Mouse (Mus musculus): ENCODE data around the gene Nrip3. TPM values are rescaled to one million over a fixed set of nuclear protein-coding genes. Genes with fewer than 3 reads are reported as not detected.

Nrip3 gene
- total and polyA plus RNA-seq, 3 experiments, result 0.04 TPM; not detected in 2

DNA sequence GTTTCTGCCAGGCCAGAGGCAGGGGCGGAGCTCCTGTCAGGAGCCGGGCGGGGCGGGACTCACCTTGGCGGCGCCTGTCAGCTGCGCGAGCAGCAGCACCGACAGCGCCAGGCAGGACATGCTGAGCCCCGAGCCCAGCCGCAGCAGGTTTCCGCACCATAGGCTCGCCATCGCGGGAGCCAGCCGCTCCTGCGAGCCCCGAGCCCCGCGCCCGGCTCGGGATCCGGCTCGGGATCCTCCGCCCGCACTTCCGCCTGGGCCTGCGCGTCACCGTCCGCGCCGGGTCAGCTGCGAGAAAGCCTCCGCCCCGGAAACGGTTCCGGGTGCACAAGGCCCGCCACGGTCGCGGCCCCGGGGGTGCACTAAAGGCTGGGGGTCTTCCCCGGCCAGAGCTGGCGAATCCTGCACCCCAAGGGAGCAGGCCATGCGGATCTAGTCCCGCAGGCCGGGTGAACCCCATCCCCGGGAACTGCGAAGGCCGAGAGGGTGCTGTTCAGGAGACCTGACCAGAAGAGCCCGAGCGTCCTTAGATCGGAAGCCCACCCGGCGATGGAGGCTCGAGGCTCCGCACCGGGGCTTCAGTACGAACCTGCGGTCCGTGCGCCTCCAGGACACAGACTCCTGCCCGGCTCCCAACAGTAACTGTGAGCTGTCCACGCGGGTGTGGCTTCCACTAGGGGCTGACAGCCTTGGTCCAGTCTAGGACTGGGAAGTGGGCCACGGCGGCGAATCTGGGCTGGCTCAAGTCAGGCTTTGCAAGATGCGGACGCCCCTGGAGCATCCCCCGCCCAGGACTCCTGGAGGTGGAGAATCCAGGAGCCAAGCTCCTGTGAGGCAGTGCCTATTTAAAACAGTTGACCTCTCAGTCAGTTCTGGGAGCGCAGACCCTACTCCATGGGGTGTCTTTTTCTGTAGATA lies 29.6 kb downstream of the Nrip3 start, which contains the start of gene Tmem9b (continued):
- TF ChIP-seq USF1 (IDR thresholded peaks at IDR 0.05; ENCODE audit: low read depth, low read length) (no peak; the same call in 1 of the 2 replicates), NELFE (IDR thresholded peaks at IDR 0.05; ENCODE audit: low read depth, low read length) (peak; percentile 74), ETS1 (conservative IDR thresholded peaks at IDR 0.05; ENCODE audit: low read depth, low read length) (no peak), JUND (conservative IDR thresholded peaks at IDR 0.05; ENCODE audit: low read depth, low read length) (no peak), E2F4 (IDR thresholded peaks at IDR 0.05; ENCODE audit: insufficient replicate concordance, low read depth, low read length) (no peak), CTCF (conservative IDR thresholded peaks at IDR 0.05 in 1 of 2, IDR thresholded peaks at IDR 0.05 in 1 of 2; ENCODE audit: low read depth in 2 of 2, low read length in 2 of 2) (no peak), MAFK (IDR thresholded peaks at IDR 0.05; ENCODE audit: insufficient replicate concordance, low read length) (no peak), MYC (IDR thresholded peaks at IDR 0.05; ENCODE audit: low read depth, low read length) (no peak), RCOR1 (conservative IDR thresholded peaks at IDR 0.05; ENCODE audit: low read depth, low read length) (no peak)

DNA sequence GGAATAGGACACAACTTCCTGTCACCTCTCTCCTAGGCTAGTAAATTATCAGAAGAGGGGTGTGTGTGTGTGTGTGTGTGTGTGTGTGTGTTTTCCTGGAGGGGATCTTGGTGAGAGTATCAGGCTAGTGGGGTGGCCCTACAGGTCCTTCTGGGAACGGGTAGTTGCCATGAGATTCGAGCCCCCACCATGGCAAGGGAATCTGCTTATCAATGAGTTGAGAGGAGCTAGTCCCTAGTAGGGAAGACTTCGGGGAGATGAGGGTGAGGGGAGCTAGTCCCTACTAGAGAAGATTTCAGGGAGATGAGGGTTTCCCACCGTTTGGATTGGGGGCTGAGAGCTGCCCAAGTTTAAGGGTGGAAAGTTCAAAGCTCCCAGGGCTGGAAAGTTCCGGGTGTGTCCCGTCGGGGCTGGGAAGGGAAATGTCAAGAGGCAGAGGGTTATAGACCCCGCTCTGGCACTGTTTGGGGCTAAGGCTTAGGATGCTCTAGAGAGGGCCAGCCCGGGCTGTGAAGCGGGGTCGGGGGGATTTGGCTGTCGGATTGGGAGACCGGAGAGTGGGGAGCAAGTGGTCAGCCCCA lies 30.3 kb downstream of the Nrip3 start:
- peaks cover 2 to 18% of the 10 kb centered on the region in 2 experiments; a peak in 3 of 4 replicates for H3K4me1 ChIP-seq (ENCODE audit: control insufficient read depth in 1 of 2, insufficient read depth in 2 of 2)
- H3K9ac ChIP-seq (ENCODE audit: insufficient read depth, low read depth), result peak overlapping the region; percentile 92
- peak overlapping the region; percentile 87 to 96 (median 91) for H3K4me3 ChIP-seq (replicated peaks in 1 of 3; ENCODE audit: low read depth in 2 of 3, low read length in 2 of 3, poor library complexity in 1 of 3)
- no peak for TF ChIP-seq ELF1 (IDR thresholded peaks at IDR 0.05; ENCODE audit: low read depth, low read length)
- TF ChIP-seq ZNF384 (IDR thresholded peaks at IDR 0.05; ENCODE audit: low read depth, low read length), result no peak
- 0 out of 2 replicates have a peak, but pooled peaks have one; percentile 3 for TF ChIP-seq IRF4 (IDR thresholded peaks at IDR 0.05; ENCODE audit: low read depth, low read length)
- no peak for TF ChIP-seq NRF1 (IDR thresholded peaks at IDR 0.05; ENCODE audit: low read depth, low read length)
- peaks cover 0 to 21% of the 10 kb centered on the region in 2 experiments for H3K36me3 ChIP-seq (replicated peaks in 1 of 2; ENCODE audit: control insufficient read depth in 1 of 2, insufficient read depth in 1 of 2, low read length in 1 of 2)
- H3K27ac ChIP-seq (ENCODE audit: insufficient read depth, low read depth), result no peak overlapping the region
- H3K9me3 ChIP-seq (replicated peaks; ENCODE audit: low read length), result no peaks in the 10 kb centered on the region
- H3K27me3 ChIP-seq (replicated peaks), result no peaks in the 10 kb centered on the region
- no peak for DNase-seq (ENCODE audit: extremely low read depth)
- H3K79me2 ChIP-seq (replicated peaks; ENCODE audit: control insufficient read depth, extremely low read depth, insufficient read depth, poor library complexity, severe bottlenecking), result no peaks in the 10 kb centered on the region
- dilution Hi-C loops (cut with MboI; ENCODE audit: extremely low pct_ligation_motif_present, extremely low pct_unique_long_range_greater_than_20kb, low sequenced_read_pairs), result no loop called here
- peak overlapping the region; percentile 37 for H3K4me2 ChIP-seq (ENCODE audit: insufficient read depth, low read depth, poor library complexity, severe bottlenecking)
- in situ Hi-C loops (cut with MboI; ENCODE audit: low pct_ligation_motif_present, low pct_unique_long_range_greater_than_20kb, low sequenced_read_pairs), result no loop called here

DNA sequence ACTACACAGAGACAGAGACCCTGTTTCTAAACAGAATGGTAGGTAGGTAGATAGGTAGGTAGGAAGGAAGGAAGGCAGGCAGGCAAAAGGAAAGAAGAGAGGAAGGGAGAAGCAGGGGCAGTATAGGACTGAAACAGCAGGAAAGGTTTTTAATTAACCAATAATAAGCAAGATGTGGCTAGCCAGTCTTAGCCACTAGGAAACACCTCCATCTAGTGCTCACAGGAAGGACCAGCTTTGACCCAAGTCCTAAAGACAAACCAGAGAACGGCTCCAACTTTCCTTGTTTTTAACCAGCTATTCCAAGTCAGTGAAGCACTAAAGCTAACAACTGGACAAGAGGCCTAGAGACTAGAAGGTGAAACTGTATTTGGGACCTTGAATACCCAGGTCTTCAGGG lies 34.1 kb downstream of the Nrip3 start:
- peaks cover 25 to 46% of the 10 kb centered on the region in 2 experiments for H3K36me3 ChIP-seq (replicated peaks in 1 of 2; ENCODE audit: control insufficient read depth in 1 of 2, insufficient read depth in 1 of 2, low read length in 1 of 2)
- in situ Hi-C loops (cut with MboI; ENCODE audit: low pct_ligation_motif_present, low pct_unique_long_range_greater_than_20kb, low sequenced_read_pairs), result no loop called here
- TF ChIP-seq GABPA (IDR thresholded peaks at IDR 0.05; ENCODE audit: insufficient replicate concordance, low read depth, low read length) (no peak), CTCF (conservative IDR thresholded peaks at IDR 0.05 in 1 of 2, IDR thresholded peaks at IDR 0.05 in 1 of 2; ENCODE audit: low read depth in 2 of 2, low read length in 2 of 2) (peak in 1 of 2 experiments; percentile 10; a peak in 2 of 4 replicates)

More for the DNA sequence above, 34.1 kb downstream of the Nrip3 start:
- no peak overlapping the region for H3K4me3 ChIP-seq (replicated peaks in 1 of 3; ENCODE audit: low read depth in 2 of 3, low read length in 2 of 3, poor library complexity in 1 of 3)
- no peaks in the 10 kb centered on the region for H3K27me3 ChIP-seq (replicated peaks)
- H3K4me1 ChIP-seq (ENCODE audit: control insufficient read depth in 1 of 2, insufficient read depth in 2 of 2), result peaks cover 2 to 11% of the 10 kb centered on the region in 2 experiments; a peak in 3 of 4 replicates
- no peak overlapping the region for H3K9ac ChIP-seq (ENCODE audit: insufficient read depth, low read depth)
- H3K9me3 ChIP-seq (replicated peaks; ENCODE audit: low read length), result no peaks in the 10 kb centered on the region
- H3K27ac ChIP-seq (ENCODE audit: insufficient read depth, low read depth), result no peak overlapping the region
- DNase-seq (ENCODE audit: extremely low read depth), result no peak
- H3K4me2 ChIP-seq (ENCODE audit: insufficient read depth, low read depth, poor library complexity, severe bottlenecking), result no peak overlapping the region
- dilution Hi-C loops (cut with MboI; ENCODE audit: extremely low pct_ligation_motif_present, extremely low pct_unique_long_range_greater_than_20kb, low sequenced_read_pairs), result no loop called here
- no peaks in the 10 kb centered on the region for H3K79me2 ChIP-seq (replicated peaks; ENCODE audit: control insufficient read depth, extremely low read depth, insufficient read depth, poor library complexity, severe bottlenecking)
